Mouse (Mus musculus) Patski (cell line): ENCODE results near the gene Hbs1l. TPM values are rescaled to one million over a fixed set of nuclear protein-coding genes. Genes with fewer than 3 reads are reported as not detected.

Experiments
- ATAC-seq: fragments of 100-300 bp; one replicate; pipeline ENCODE4 v1.8.0; 2021
- CTCF ChIA-PET: fragments of 350-600 bp; sonication (Branson Sonifier 250); formaldehyde crosslinking; loops from one replicate; lab custom pipeline; 2022; ENCODE audit warnings: inconsistent platforms; lab: Charles Lee
- POLR2A ChIA-PET: fragments of 350-600 bp; sonication (Branson Sonifier 250); formaldehyde crosslinking; loops from one replicate; lab custom pipeline; 2022; ENCODE audit warnings: antibody characterized with exemption, inconsistent platforms; lab: Charles Lee
- DNase-seq: peaks from one replicate; pipeline ENCODE4 v3.0.0-alpha.2; 2011; ENCODE audit warnings: low read depth, low spot score
- H3K27me3 ChIP-seq: fragments of 371-371 bp; one replicate; pipeline ENCODE4 v1.5.1; 2021
- CTCF ChIP-seq: fragments of 100-300 bp; IDR thresholded peaks from one replicate; pipeline ENCODE4 v1.5.1; 2021
- in situ Hi-C: fragments of 300-500 bp; cut with MboI; formaldehyde crosslinking; loops from 3 replicates; pipeline ENCODE4 v1.11.1; 2018; ENCODE audit warnings: low pct_unique_long_range_greater_than_20kb, mixed read lengths
- polyA plus RNA-seq: library from polyadenylated mRNA; unstranded; gene quantifications from one replicate; pipeline ENCODE4 v1.2.3, GENCODE M21; 2021

Hbs1l gene
- polyA plus RNA-seq, 1 experiment from 2014 or later = 64.6 TPM

GRCm38 (mm10) chr10:21337191-21337590 lies 41.4 kb downstream of the Hbs1l start:
- in situ Hi-C loops = no loop called here
- no peaks in the 10 kb centered on the region for H3K27me3 ChIP-seq
- ChIA-PET POLR2A (interaction anchor here (0.6 kb wide), 1 partner anchor 8 kb away, joined by 3 read pairs; no protein-coding TSS in a partner anchor), CTCF (interaction anchor here (0.8 to 1.8 kb wide), 3 partner anchors 8 to 16 kb away, joined by 3 to 4 read pairs (median 4); no protein-coding TSS in a partner anchor)
- ATAC-seq = no peak
- no peak for DNase-seq
- TF ChIP-seq CTCF = peak; percentile 73

- in situ Hi-C loops = no loop called here
- CTCF ChIA-PET = no interaction called here
- TF ChIP-seq CTCF = no peak
Measured at GRCm38 (mm10) chr10:21341706-21342105, 45.9 kb downstream of the Hbs1l start.

GRCm38 (mm10) chr10:21342331-21343005 lies 46.7 kb downstream of the Hbs1l start:
- in situ Hi-C loops = no loop called here
- ChIA-PET CTCF (interaction anchor here (1.0 kb wide), 1 partner anchor 12 kb away, joined by 3 read pairs; no protein-coding TSS in a partner anchor), POLR2A (no interaction called here)
- no peak for DNase-seq
- no peaks in the 10 kb centered on the region for H3K27me3 ChIP-seq
- no peak for TF ChIP-seq CTCF
- ATAC-seq = no peak

More at GRCm38 (mm10) chr10:21341706-21342105, 45.9 kb downstream of the Hbs1l start:
- no peak for ATAC-seq
- no peaks in the 10 kb centered on the region for H3K27me3 ChIP-seq
- DNase-seq = no peak
- POLR2A ChIA-PET = no interaction called here

- DNase-seq (no peak), ATAC-seq (no peak)
- CTCF ChIA-PET = no interaction called here
- H3K27me3 ChIP-seq = no peaks in the 10 kb centered on the region
- POLR2A ChIA-PET = no interaction called here
- TF ChIP-seq CTCF = no peak
- in situ Hi-C loops = no loop called here
Measured at GRCm38 (mm10) chr10:21347332-21347731, 51.6 kb downstream of the Hbs1l start.

GRCm38 (mm10) chr10:21349449-21349848 lies 53.7 kb downstream of the Hbs1l start:
- ATAC-seq = no peak

GRCm38 (mm10) chr10:21349946-21350345 lies 54.2 kb downstream of the Hbs1l start:
- CTCF ChIA-PET = no interaction called here
- POLR2A ChIA-PET = no interaction called here
- no peaks in the 10 kb centered on the region for H3K27me3 ChIP-seq
- DNase-seq = no peak
- no peak for ATAC-seq
- TF ChIP-seq CTCF = no peak
- in situ Hi-C loops = no loop called here

More at GRCm38 (mm10) chr10:21349449-21349848, 53.7 kb downstream of the Hbs1l start:
- ChIA-PET POLR2A (interaction anchor here (0.6 kb wide), 1 partner anchor 1227 kb away, joined by 3 read pairs; no protein-coding TSS in a partner anchor), CTCF (interaction anchor here (0.7 kb wide), 1 partner anchor 15 kb away, joined by 3 read pairs; no protein-coding TSS in a partner anchor)
- DNase-seq = no peak
- H3K27me3 ChIP-seq = no peaks in the 10 kb centered on the region
- no peak for TF ChIP-seq CTCF
- in situ Hi-C loops = no loop called here

- in situ Hi-C loops = no loop called here
Measured at GRCm38 (mm10) chr10:21350531-21351515, 55.0 kb downstream of the Hbs1l start.

GRCm38 (mm10) chr10:21351766-21352165 lies 56.0 kb downstream of the Hbs1l start:
- ChIA-PET POLR2A (no interaction called here), CTCF (no interaction called here)
- no peak for TF ChIP-seq CTCF
- no peaks in the 10 kb centered on the region for H3K27me3 ChIP-seq
- in situ Hi-C loops = no loop called here
- DNase-seq = peak; percentile 9
- no peak for ATAC-seq

More at GRCm38 (mm10) chr10:21350531-21351515, 55.0 kb downstream of the Hbs1l start:
- TF ChIP-seq CTCF = no peak
- DNase-seq = no peak
- no peaks in the 10 kb centered on the region for H3K27me3 ChIP-seq
- CTCF ChIA-PET = no interaction called here
- POLR2A ChIA-PET = no interaction called here
- no peak for ATAC-seq

- no peak for ATAC-seq
Measured at GRCm38 (mm10) chr10:21353890-21354289, 58.1 kb downstream of the Hbs1l start.

GRCm38 (mm10) chr10:21354506-21354905 lies 58.7 kb downstream of the Hbs1l start:
- no peaks in the 10 kb centered on the region for H3K27me3 ChIP-seq
- no peak for TF ChIP-seq CTCF
- ATAC-seq = no peak
- in situ Hi-C loops = no loop called here
- ChIA-PET POLR2A (no interaction called here), CTCF (interaction anchor here (0.9 kb wide), 1 partner anchor 11 kb away, joined by 3 read pairs; no protein-coding TSS in a partner anchor)
- no peak for DNase-seq

More at GRCm38 (mm10) chr10:21353890-21354289, 58.1 kb downstream of the Hbs1l start:
- no peak for TF ChIP-seq CTCF
- DNase-seq = no peak
- in situ Hi-C loops = no loop called here
- CTCF ChIA-PET = interaction anchor here (0.9 kb wide), 1 partner anchor 11 kb away, joined by 3 read pairs; no protein-coding TSS in a partner anchor
- no peaks in the 10 kb centered on the region for H3K27me3 ChIP-seq
- POLR2A ChIA-PET = no interaction called here
